Mouse (Mus musculus) skeletal muscle tissue, postnatal 0 days (tissue): ENCODE data around the gene Sh3bgrl3. TPM values are rescaled to one million over a fixed set of nuclear protein-coding genes. Genes with fewer than 3 reads are reported as not detected.

Experiments used
- polyA plus RNA-seq: library from polyadenylated mRNA; unstranded; fragments of >200 nt; fragmentation: Nextera tagmentation; extraction: Ambion mirVana; gene quantifications from 2 replicates; pipeline ENCODE4 v1.2.1, GENCODE M21; 2015

Gene Sh3bgrl3
- 149 and 187 TPM in 2 replicates for polyA plus RNA-seq

DNA sequence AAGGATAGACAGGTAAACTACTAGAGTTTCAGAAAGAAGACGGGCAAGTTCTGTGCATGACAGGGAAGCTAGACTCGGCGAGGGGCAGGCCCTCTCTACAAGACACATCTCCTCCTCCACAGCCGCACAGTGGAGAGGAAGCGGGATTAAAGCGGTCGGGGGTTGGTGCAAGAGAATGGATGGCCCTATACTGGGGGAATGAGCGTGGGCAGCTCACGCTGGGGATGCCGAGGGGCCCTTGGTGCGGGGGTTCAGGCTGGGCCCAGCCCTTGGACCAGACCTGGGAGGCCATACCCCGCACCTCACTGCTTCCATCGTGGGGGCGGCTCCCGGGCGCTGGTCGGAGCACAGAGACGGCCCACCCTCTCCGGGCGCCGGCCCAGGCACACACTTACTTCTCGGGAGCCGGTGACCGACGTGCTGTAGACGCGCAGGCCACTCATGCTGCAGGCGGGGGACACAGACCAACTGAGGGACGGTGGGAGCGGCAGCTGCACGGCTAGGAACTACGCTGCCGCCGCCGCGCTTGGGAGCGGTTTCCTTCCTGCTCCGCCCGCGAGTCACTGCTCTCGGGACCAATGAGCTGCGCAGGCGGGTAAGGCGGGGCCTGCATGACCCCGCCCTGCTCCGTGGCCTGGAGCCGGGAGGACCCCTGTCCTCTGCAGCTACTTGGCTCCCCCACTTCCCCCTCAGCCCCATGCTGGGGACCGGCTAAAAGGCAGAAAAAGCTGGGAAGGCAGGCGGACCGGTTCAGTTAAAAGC, at the start of gene Sh3bgrl3:
TSS of gene Sh3bgrl3 (minus strand) at position 569 of the 762 bp plus-strand sequence.

DNA sequence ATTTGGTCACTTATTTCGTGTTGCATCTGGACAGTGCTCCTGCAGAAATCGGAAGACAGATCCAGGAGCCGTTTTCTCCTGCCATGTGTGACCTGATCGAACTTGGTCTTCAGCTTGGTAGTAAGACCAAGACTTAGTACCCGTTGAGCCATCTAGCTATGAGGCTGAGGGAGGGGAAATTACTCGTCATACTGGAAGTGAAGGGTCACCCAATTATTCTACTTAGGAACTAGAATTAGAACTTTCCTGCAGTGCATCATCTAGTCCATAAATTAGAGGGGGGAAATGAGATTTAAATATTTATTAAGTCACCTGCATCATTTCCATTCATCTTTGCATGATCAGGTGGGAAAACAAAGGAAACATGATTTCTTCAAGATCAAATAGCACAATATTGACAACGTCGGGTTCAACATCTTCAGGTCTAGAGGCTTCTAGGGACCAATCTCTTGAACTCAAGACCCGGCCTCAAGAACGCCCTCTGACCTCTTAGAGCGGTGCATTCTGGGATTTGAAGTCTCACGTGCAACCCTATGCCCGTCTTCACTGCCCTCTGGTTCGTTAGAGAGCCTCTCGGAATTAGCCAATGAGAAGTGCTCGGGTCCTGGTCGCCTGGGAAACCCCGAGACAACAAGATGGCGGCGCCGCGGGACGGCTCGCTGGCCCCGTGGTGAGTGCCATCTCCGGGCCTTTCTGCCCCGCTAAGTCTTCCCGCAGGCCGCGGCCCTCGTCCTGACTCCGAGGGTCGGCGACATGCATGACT, 26.4 kb downstream of the Sh3bgrl3 start, which contains the start of gene Ubxn11:
TSS of gene Ubxn11 (plus strand) at position 592 of the 763 bp plus-strand sequence.

DNA sequence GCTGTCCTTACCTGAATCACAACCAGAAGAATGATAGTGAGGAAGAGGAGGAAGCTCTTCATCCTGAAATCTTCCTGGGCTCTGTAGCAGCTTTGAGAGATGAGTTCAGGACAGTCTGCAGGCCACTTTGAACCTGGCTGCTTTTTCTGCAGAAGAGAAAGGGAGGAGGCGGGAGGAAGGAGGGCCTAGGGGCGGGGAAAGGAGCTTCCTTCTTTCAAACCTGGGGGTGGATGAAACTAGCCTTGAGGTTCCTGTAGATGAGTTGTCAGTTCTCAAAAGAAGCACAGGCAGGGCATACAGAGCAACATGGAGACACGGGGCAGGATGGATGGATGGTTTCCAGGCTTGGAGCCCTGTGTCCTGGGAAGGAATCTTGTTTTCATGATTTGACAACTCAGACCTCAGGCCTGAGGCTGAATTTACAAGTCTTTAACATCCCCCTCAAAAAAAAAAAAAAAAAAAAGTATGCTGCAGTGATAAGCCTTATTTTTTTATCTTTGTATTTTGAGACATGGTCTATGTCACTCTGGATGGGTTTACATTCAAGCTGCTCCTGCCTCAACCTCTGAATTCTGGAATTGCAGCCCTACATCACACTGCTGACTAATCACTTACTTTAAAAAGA, 33.6 kb downstream of the Sh3bgrl3 start, which contains the start of gene Cd52:
TSS of gene Cd52 (minus strand) at position 160 of the 625 bp plus-strand sequence.

Other genes with a start within 250 kb of the Sh3bgrl3 start
- 5.4 and 6.8 TPM in 2 replicates for gene Rps6ka1, start 241.0 kb downstream of the Sh3bgrl3 start, polyA plus RNA-seq
- 815 and 979 TPM in 2 replicates for gene Hmgn2, start 160.1 kb downstream of the Sh3bgrl3 start, polyA plus RNA-seq
- 19.4 and 25.8 TPM in 2 replicates for gene Dhdds, start 127.9 kb downstream of the Sh3bgrl3 start, polyA plus RNA-seq
- 0.49 and 0.50 TPM in 2 replicates for gene Lin28a, start 109.9 kb downstream of the Sh3bgrl3 start, polyA plus RNA-seq
- not detected in 2 replicates for gene Zfp683, start 75.0 kb downstream of the Sh3bgrl3 start, polyA plus RNA-seq
- 0.65 TPM in 1 of 2 replicates, not detected in the other for gene Crybg2, start 68.0 kb downstream of the Sh3bgrl3 start, polyA plus RNA-seq
- 8.2 and 9.0 TPM in 2 replicates for gene Cd52, start 33.7 kb downstream of the Sh3bgrl3 start, polyA plus RNA-seq
- 1.6 and 2.8 TPM in 2 replicates for gene Ubxn11, start 26.2 kb downstream of the Sh3bgrl3 start, polyA plus RNA-seq
- gene Cep85, start 58.3 kb upstream of the Sh3bgrl3 start, polyA plus RNA-seq, result 45.7 and 53.9 TPM in 2 replicates
- gene Gm7534, start 74.2 kb upstream of the Sh3bgrl3 start, polyA plus RNA-seq, result not detected in 2 replicates
- gene Catsper4, start 98.6 kb upstream of the Sh3bgrl3 start, polyA plus RNA-seq, result not detected in 2 replicates
- gene Cnksr1, start 109.6 kb upstream of the Sh3bgrl3 start, polyA plus RNA-seq, result 2.6 and 5.2 TPM in 2 replicates
- gene E130218I03Rik, start 114.9 kb upstream of the Sh3bgrl3 start, polyA plus RNA-seq, result 0.44 TPM in 1 of 2 replicates, not detected in the other
- 5.9 and 6.9 TPM in 2 replicates for gene Zfp593, start 116.8 kb upstream of the Sh3bgrl3 start, polyA plus RNA-seq
- gene Gm30191, start 118.1 kb upstream of the Sh3bgrl3 start, polyA plus RNA-seq, result not detected in 2 replicates
- 5.0 and 5.7 TPM in 2 replicates for gene Grrp1, start 125.3 kb upstream of the Sh3bgrl3 start, polyA plus RNA-seq
- 5.7 and 5.8 TPM in 2 replicates for gene Pdik1l, start 159.1 kb upstream of the Sh3bgrl3 start, polyA plus RNA-seq
- gene Trim63, start 186.3 kb upstream of the Sh3bgrl3 start, polyA plus RNA-seq, result 53.6 and 64.2 TPM in 2 replicates
- 0.33 and 0.44 TPM in 2 replicates for gene Slc30a2, start 214.4 kb upstream of the Sh3bgrl3 start, polyA plus RNA-seq